Mouse (Mus musculus): ENCODE measurements around the gene Tlr9.

Gene Tlr9

DNA sequence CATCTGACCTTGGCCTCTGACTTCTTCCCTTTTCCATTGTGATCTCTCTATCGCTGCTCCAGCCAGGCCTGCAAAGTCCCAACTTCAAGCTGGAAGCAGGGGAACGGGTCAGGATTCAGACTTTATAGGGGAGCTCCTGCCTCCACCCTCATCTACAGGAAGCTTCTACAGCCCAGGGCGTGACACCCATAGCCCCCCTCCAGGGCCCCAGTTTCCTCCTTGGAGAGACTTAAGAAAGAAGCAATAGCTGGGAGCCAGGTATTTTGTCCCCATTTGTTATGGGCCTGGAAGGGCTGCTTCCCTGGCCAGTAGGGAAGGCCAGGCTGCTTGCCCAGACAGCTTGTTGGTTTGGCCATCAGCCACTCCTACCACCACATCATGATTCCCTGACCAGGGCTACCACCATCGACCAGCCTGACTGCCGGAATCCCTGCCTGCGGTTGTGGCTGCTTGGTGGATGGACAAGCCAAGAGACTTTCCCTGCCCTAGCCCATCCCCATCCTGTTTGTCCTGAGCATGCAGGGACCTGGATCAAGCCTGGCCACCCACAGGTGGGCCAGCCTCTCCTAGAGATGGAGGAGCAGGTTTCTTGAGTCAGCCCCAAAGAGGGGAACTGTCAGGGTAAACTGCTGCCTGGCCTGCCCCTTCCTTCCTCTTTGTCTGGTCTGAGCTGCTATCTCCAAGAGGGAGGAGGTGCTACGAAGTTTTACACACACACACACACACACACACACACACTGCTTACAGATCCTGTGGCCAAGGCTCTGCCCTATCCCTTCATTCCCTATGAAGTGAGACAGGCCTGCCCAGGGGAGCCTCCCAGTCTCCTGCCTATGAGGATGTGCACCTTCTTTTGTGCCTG lies 18.2 kb upstream of the Tlr9 start:
- DNase-seq (ENCODE audit: low read depth): peak; percentile 91

- DNase-seq (ENCODE audit: low read depth): no peak
Observed at GRCm38 (mm10) chr9:106205713-106206290, 16.6 kb upstream of the Tlr9 start.

DNA sequence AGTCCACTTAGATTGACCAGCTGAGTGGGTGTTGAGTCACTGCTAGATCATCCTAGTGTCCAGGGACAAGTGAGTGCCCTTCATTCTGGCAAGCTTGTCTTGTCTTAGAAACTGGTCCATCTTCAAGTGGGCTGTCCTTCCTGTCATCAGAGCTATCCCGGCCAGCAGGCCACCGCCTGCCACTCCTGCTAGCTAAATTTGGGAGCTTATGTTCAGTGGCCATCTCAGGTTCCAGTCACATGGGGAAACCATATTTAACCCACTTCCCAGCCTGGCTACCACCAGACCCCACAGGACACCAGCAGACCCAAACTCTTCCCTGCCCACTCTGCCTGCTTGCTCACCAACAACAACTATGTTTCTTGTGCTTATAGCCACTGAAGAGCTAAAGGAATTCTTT lies 15.9 kb upstream of the Tlr9 start:
- DNase-seq (ENCODE audit: low read depth): no peak

DNA sequence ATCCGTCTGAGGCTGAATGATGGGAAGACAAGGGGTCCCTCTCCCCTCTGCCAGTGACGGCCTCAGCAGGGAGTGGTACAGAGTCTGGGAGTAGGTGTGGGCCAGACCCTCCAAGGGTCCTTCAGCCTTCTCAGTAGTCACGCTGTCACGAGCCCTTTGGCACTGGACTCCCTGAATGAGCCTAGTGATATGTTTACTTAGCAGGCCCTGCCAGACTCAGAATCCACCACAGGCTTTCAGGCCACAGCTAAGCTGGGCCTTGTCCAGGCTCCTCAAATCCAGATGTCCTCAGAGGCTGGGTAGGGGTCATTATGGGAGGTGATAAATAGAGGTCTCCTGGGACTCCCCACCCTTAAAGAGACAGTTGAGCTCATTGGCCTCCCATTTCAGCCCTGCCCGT lies 14.2 kb upstream of the Tlr9 start:
- DNase-seq (ENCODE audit: low read depth): no peak

- no peak for DNase-seq (ENCODE audit: low read depth)
Observed at GRCm38 (mm10) chr9:106209954-106210353, 12.4 kb upstream of the Tlr9 start.

DNA sequence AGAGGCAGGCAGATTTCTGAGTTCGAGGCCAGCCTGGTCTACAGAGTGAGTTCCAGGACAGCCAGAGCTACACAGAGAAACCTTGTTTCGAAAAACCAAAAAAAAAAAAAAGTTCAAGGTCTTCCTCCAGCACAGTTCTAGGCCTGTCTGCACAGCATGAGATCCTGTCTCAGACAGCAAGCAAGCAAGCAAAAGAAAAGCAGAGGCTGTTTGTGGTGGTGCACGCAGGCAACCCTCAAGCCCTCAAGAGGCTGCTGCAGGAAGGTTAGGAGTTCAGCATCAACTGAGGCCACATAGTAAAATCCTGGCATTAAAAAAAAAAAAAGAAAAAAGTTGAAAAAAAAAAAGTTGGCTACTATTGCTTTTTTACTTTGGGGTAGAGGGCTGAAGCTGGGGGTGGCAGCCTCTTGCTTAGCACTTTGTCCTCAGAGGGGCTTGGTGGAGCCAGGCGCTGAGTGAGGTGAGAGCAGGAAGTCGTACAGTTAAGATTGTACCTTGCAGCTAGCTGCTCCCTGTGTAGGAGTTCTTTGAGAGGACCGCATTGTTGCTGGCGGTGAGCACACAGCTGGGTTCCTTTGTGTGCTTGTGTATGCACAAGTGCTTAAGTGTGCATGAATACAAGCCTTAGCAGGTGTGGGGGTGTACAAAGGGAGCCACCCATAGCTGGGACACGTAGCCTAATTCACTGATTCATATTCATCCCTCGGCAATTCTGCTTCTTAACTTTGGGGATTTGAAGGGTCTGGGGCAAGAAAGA lies 11.4 kb upstream of the Tlr9 start:
- DNase-seq (ENCODE audit: low read depth): no peak

- peak; percentile 77 for DNase-seq (ENCODE audit: low read depth)
Observed at GRCm38 (mm10) chr9:106211680-106212593, 10.5 kb upstream of the Tlr9 start.

GRCm38 (mm10) chr9:106212594-106212981 lies 9.8 kb upstream of the Tlr9 start:
- no peak for DNase-seq (ENCODE audit: low read depth)

- no peak for DNase-seq (ENCODE audit: low read depth)
Observed at GRCm38 (mm10) chr9:106215341-106216125, 6.9 kb upstream of the Tlr9 start.

- no peak for DNase-seq (ENCODE audit: low read depth)
Observed at GRCm38 (mm10) chr9:106216971-106217370, 5.4 kb upstream of the Tlr9 start.

- no peak for DNase-seq (ENCODE audit: low read depth)
Observed at GRCm38 (mm10) chr9:106220894-106221523, 1.4 kb upstream of the Tlr9 start.

DNA sequence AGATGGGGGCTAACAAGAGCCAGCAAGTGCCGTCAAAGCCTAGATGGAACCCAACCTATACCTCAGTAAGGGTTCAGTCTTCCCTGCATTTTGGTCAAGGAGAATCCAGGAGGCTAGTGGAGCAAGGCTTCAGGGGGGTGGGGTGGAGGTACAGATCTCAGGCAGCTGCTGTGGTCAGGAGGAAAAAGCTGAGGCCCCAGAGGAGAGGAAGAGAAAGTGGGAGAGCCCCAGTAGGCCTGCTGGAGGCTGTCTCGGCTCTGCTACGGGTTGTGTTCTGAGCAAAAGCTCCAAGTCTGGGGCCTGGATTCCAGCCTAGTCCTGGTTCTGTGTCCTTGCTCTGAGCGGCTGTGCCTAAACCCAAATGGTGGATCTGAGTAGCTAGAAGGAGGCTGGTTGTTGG lies 596 bp downstream of the Tlr9 start:
- DNase-seq (ENCODE audit: low read depth): no peak

GRCm38 (mm10) chr9:106225469-106226150 lies 3.2 kb downstream of the Tlr9 start:
- DNase-seq (ENCODE audit: low read depth): no peak

DNA sequence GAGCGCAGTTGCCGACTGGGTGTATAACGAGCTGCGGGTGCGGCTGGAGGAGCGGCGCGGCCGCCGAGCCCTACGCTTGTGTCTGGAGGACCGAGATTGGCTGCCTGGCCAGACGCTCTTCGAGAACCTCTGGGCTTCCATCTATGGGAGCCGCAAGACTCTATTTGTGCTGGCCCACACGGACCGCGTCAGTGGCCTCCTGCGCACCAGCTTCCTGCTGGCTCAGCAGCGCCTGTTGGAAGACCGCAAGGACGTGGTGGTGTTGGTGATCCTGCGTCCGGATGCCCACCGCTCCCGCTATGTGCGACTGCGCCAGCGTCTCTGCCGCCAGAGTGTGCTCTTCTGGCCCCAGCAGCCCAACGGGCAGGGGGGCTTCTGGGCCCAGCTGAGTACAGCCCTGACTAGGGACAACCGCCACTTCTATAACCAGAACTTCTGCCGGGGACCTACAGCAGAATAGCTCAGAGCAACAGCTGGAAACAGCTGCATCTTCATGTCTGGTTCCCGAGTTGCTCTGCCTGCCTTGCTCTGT lies 3.8 kb downstream of the Tlr9 start:
- DNase-seq (ENCODE audit: low read depth): no peak

DNA sequence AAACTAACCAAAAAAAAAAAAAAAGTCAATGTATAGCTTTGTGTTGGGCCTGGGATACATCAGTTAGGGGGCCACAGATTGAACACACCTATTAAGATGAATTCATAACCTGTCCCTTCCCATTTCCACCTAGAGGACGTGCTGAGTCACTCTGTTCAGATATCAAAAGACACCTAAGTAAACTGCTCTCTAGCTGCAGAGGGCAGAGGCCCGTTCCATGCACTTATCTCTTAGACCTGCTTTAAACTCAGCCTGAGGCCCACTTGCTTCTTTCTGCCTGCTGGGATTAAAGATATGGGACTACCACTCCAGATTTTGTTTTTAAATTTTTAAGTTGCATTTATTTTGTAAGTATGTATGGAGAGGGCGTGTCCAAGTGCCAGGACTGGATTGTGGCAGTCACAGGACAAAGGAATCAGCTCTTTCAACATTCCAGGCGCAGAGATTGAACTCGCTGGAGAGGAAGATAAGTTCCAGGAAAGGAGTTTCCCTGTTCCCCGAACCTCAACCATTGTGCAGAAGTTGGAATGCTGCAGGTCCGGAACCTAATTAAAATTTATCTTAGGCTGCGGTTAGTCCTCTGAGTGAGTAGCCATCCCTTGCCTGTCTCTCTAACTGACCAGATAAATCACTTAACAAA lies 5.5 kb downstream of the Tlr9 start:
- no peak for DNase-seq (ENCODE audit: low read depth)

- DNase-seq (ENCODE audit: low read depth): peak; percentile 59
Observed at GRCm38 (mm10) chr9:106230051-106230733, 7.8 kb downstream of the Tlr9 start.

- DNase-seq (ENCODE audit: low read depth): no peak
Observed at GRCm38 (mm10) chr9:106230734-106231106, 8.3 kb downstream of the Tlr9 start.

GRCm38 (mm10) chr9:106231220-106231619 lies 8.8 kb downstream of the Tlr9 start:
- DNase-seq (ENCODE audit: low read depth): no peak

GRCm38 (mm10) chr9:106231816-106232215 lies 9.4 kb downstream of the Tlr9 start:
- DNase-seq (ENCODE audit: low read depth): no peak
